Comparison of ENCODE assay signal across 28 mouse cellular contexts in the genomic region with DNA sequence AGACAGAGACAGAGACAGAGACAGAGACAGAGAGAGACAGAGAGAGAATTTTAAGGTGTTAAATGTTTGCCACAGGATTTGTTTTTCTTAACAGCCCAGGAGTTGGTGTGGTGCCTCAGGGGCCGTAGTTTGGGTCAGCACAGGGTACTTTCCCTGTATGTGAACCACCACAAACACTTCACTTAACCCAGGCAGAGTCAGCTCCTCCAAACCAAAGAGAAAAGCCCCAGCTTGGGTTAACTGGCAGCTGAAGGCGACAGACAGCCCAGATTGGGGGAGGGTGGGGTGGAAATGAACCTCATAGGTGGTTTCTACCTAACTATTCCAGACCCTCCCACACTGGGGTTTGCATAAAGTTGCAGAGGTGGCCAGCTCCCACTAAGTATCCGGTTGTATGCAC.
"Had no signal": no experiment of that assay in that cellular context is flagged by ENCODE, and none has a peak within 500 bp of the region (broad histone marks: within the 10 kb centered on the region; RNA-seq: fewer than 3 reads in every experiment).

No protein-coding gene starts in this region.

- H3K27ac ChIP-seq: embryonic facial prominence, embryonic 10.5 days; embryonic facial prominence, embryonic 12.5 days; embryonic facial prominence, embryonic 13.5 days; embryonic facial prominence, embryonic 15.5 days; forebrain, embryonic 10.5 days; forebrain, embryonic 12.5 days; forebrain, embryonic 13.5 days; forebrain, embryonic 15.5 days; gastrocnemius, adult 2 months; heart, adult 2 months had no signal

- ATAC-seq: forebrain, embryonic 13.5 days; forebrain, embryonic 14.5 days; forebrain, embryonic 15.5 days; forebrain, embryonic 16.5 days; forebrain, postnatal 0 days had no signal

- H3K4me2 ChIP-seq: embryonic facial prominence, embryonic 12.5 days; embryonic facial prominence, embryonic 13.5 days; embryonic facial prominence, embryonic 15.5 days; forebrain, embryonic 12.5 days; forebrain, embryonic 13.5 days; forebrain, embryonic 15.5 days had no signal

- DNase-seq: cerebellum, adult 8-10 months; cerebellum, adult 9-10 months; cerebellum, adult 9-11 months; cerebellum, postnatal 10 days; cerebellum, postnatal 14 days; cerebellum, postnatal 25 days; cerebellum, postnatal 36 days; embryo, embryonic 11 days; forebrain, postnatal 0 days; gastrocnemius, adult 2 months; gastrocnemius, postnatal 10 days; gastrocnemius, postnatal 14 days; gastrocnemius, postnatal 25 days; gastrocnemius, postnatal 36 days; heart, adult 11 months; heart, adult 18-20 months; heart, adult 2 months had no signal

- H3K4me3 ChIP-seq: embryonic facial prominence, embryonic 10.5 days; embryonic facial prominence, embryonic 12.5 days; embryonic facial prominence, embryonic 13.5 days; embryonic facial prominence, embryonic 15.5 days; erythroblast, embryonic 14.5 days; forebrain, embryonic 10.5 days; forebrain, embryonic 12.5 days; forebrain, embryonic 13.5 days; forebrain, embryonic 15.5 days; gastrocnemius, adult 2 months; heart, adult 2 months had no signal

- H3K27me3 ChIP-seq: embryonic facial prominence, embryonic 12.5 days; embryonic facial prominence, embryonic 13.5 days; embryonic facial prominence, embryonic 15.5 days; forebrain, embryonic 12.5 days; forebrain, embryonic 13.5 days; forebrain, embryonic 15.5 days had no signal

- H3K4me1 ChIP-seq: embryonic facial prominence, embryonic 10.5 days; embryonic facial prominence, embryonic 12.5 days; embryonic facial prominence, embryonic 13.5 days; embryonic facial prominence, embryonic 15.5 days; forebrain, embryonic 10.5 days; forebrain, embryonic 12.5 days; forebrain, embryonic 13.5 days; forebrain, embryonic 15.5 days had no signal

- H3K9ac ChIP-seq: embryonic facial prominence, embryonic 12.5 days; embryonic facial prominence, embryonic 13.5 days; embryonic facial prominence, embryonic 15.5 days; forebrain, embryonic 12.5 days; forebrain, embryonic 13.5 days; forebrain, embryonic 15.5 days; forebrain, postnatal 0 days had no signal

- H3K9me3 ChIP-seq: embryonic facial prominence, embryonic 10.5 days; embryonic facial prominence, embryonic 12.5 days; embryonic facial prominence, embryonic 13.5 days; embryonic facial prominence, embryonic 15.5 days; forebrain, embryonic 10.5 days; forebrain, embryonic 12.5 days; forebrain, embryonic 13.5 days; forebrain, embryonic 15.5 days had no signal

- H3K36me3 ChIP-seq: embryonic facial prominence, embryonic 10.5 days; embryonic facial prominence, embryonic 12.5 days; embryonic facial prominence, embryonic 13.5 days; embryonic facial prominence, embryonic 15.5 days; forebrain, embryonic 10.5 days; forebrain, embryonic 12.5 days; forebrain, embryonic 15.5 days had no signal
